Mouse (Mus musculus) layer of hippocampus, postnatal 10 days (tissue): ENCODE measurements at regions not wholly inside any gene's neighbourhood (a gene's known extent, or its start where the extent isn't known, plus 50 kb on each side); places are given as distances from the start of the nearest gene placed in this dataset.
A peak's percentile ranks its signal among the peaks of the same experiment; 100 is the strongest.

Experiments used
- DNase-seq, 2 experiments: peaks; one replicate each; pipeline ENCODE4 v3.0.0; 2021; ENCODE audit warnings: low spot score in 2 of 2

GRCm38 (mm10) chr11:113174011-113174507 lies 392.0 kb downstream of the Sox9 start:
- no peak for DNase-seq

- DNase-seq = peak in 1 of 2 experiments; percentile 48
Observed at GRCm38 (mm10) chr11:113175323-113175722, 393.3 kb downstream of the Sox9 start.

GRCm38 (mm10) chr11:113176183-113176582 lies 394.2 kb downstream of the Sox9 start:
- DNase-seq = peak; percentile 67 to 76

GRCm38 (mm10) chr11:113178375-113178774 lies 396.4 kb downstream of the Sox9 start:
- DNase-seq = no peak

- no peak for DNase-seq
Observed at GRCm38 (mm10) chr11:113180008-113180407, 398.0 kb downstream of the Sox9 start.

- peak; percentile 55 to 66 for DNase-seq
Observed at GRCm38 (mm10) chr11:113182083-113182861, 400.2 kb downstream of the Sox9 start.

- no peak for DNase-seq
Observed at GRCm38 (mm10) chr11:113183556-113183955, 401.5 kb downstream of the Sox9 start.

GRCm38 (mm10) chr11:113184095-113184494 lies 402.1 kb downstream of the Sox9 start:
- no peak for DNase-seq

- DNase-seq = no peak
Observed at GRCm38 (mm10) chr11:113187407-113187806, 405.4 kb downstream of the Sox9 start.

GRCm38 (mm10) chr11:113188263-113188920 lies 406.4 kb downstream of the Sox9 start:
- DNase-seq = peak in 1 of 2 experiments; percentile 59

- no peak for DNase-seq
Observed at GRCm38 (mm10) chr11:113190006-113190405, 408.0 kb downstream of the Sox9 start.

- no peak for DNase-seq
Observed at GRCm38 (mm10) chr11:113190520-113190919, 408.5 kb downstream of the Sox9 start.

GRCm38 (mm10) chr11:113191006-113191405 lies 409.0 kb downstream of the Sox9 start:
- no peak for DNase-seq

- DNase-seq = peak; percentile 62 to 73
Observed at GRCm38 (mm10) chr11:113192086-113192856, 410.2 kb downstream of the Sox9 start.

GRCm38 (mm10) chr11:113194144-113194827 lies 412.3 kb downstream of the Sox9 start:
- DNase-seq = peak in 1 of 2 experiments; percentile 7
